Mouse (Mus musculus) MEL (cell line): ENCODE results near the gene Sipa1l3. TPM values are rescaled to one million over a fixed set of nuclear protein-coding genes. Genes with fewer than 3 reads are reported as not detected.
A peak's percentile ranks its signal among the peaks of the same experiment; 100 is the strongest.

Source experiments
- DNase-seq: peaks from one replicate; pipeline ENCODE4 v3.0.0; 2011; ENCODE audit warnings: low read depth, low spot score
- H3K27ac ChIP-seq: 2 replicates; pipeline ENCODE4 v1.5.1; 2012; ENCODE audit warnings: low read depth, mild to moderate bottlenecking, control low read depth, low read length, moderate library complexity; ENCODE audit not compliant: control insufficient read depth
- H3K27me3 ChIP-seq, 2 experiments: fragments of 150-350 bp in 1 of 2; sonication (generic) in 1 of 2; 2 replicates each; pipeline ENCODE4 v1.6.1; 2012; ENCODE audit warnings: low read length in 2 of 2, mild to moderate bottlenecking in 2 of 2, improper control_type of control experiment in 1 of 2, moderate library complexity in 1 of 2; ENCODE audit not compliant: insufficient read depth in 2 of 2, control insufficient read depth in 1 of 2
- H3K36me3 ChIP-seq, 2 experiments: 2 replicates each; pipeline ENCODE4 v1.6.1; 2012 to 2014; ENCODE audit warnings: low read length in 2 of 2, improper control_type of control experiment in 1 of 2, inconsistent platforms in 1 of 2, mild to moderate bottlenecking in 1 of 2; ENCODE audit not compliant: insufficient read depth in 2 of 2, control insufficient read depth in 1 of 2
- H3K4me1 ChIP-seq, 2 experiments: fragments of 150-350 bp in 1 of 2; sonication (generic) in 1 of 2; 2 replicates each; pipeline ENCODE4 v1.6.1; 2012; ENCODE audit warnings: low read length in 2 of 2, improper control_type of control experiment in 1 of 2, mild to moderate bottlenecking in 1 of 2; ENCODE audit not compliant: insufficient read depth in 2 of 2, control insufficient read depth in 1 of 2
- H3K4me3 ChIP-seq, 2 experiments: fragments of 150-350 bp in 1 of 2; sonication (generic) in 1 of 2; 2 replicates each; pipeline ENCODE4 v1.5.1; 2012; ENCODE audit warnings: low read depth in 2 of 2, low read length in 2 of 2, mild to moderate bottlenecking in 2 of 2, moderate library complexity in 2 of 2, control low read depth in 1 of 2, improper control_type of control experiment in 1 of 2; ENCODE audit not compliant: control insufficient read depth in 1 of 2, insufficient read depth in 1 of 2
- H3K79me2 ChIP-seq: 2 replicates; pipeline ENCODE4 v1.6.1; 2012; ENCODE audit warnings: mild to moderate bottlenecking, low read length, moderate library complexity; ENCODE audit not compliant: control insufficient read depth, poor library complexity, insufficient read depth
- H3K9ac ChIP-seq: 2 replicates; pipeline ENCODE4 v1.6.1; 2012; ENCODE audit warnings: low read depth, mild to moderate bottlenecking, control low read depth, low read length, moderate library complexity; ENCODE audit not compliant: control insufficient read depth, poor library complexity, severe bottlenecking
- H3K9me3 ChIP-seq: fragments of 150-350 bp; sonication (generic); replicated peaks from 2 replicates; pipeline ENCODE4 v1.6.1; 2012; ENCODE audit warnings: mild to moderate bottlenecking, low read length, improper control_type of control experiment, moderate library complexity; ENCODE audit not compliant: insufficient read depth
- ELF1 ChIP-seq: IDR thresholded peaks from 2 replicates; pipeline ENCODE4 v1.6.1; 2014; ENCODE audit warnings: low read depth, mild to moderate bottlenecking, inconsistent platforms, low read length, improper control_type of control experiment, moderate library complexity
- GABPA ChIP-seq: IDR thresholded peaks from 2 replicates; pipeline ENCODE4 v1.6.1; 2012; ENCODE audit warnings: low read depth, mild to moderate bottlenecking, inconsistent platforms, low read length, improper control_type of control experiment, moderate library complexity
- GATA1 ChIP-seq: IDR thresholded peaks from 2 replicates; pipeline ENCODE4 v1.6.1; 2011; ENCODE audit warnings: low read depth, low read length, improper control_type of control experiment
- HCFC1 ChIP-seq: IDR thresholded peaks from 2 replicates; pipeline ENCODE4 v1.6.1; 2012; ENCODE audit warnings: low read depth, mild to moderate bottlenecking, inconsistent platforms, low read length, improper control_type of control experiment, moderate library complexity
- KAT2A ChIP-seq: conservative IDR thresholded peaks from 2 replicates; pipeline ENCODE4 v1.6.1; 2012; ENCODE audit warnings: low read depth, low read length, improper control_type of control experiment, inconsistent platforms
- MAX ChIP-seq: IDR thresholded peaks from 2 replicates; pipeline ENCODE4 v1.6.1; 2011; ENCODE audit warnings: low read length, improper control_type of control experiment
- MXI1 ChIP-seq: IDR thresholded peaks from 2 replicates; pipeline ENCODE4 v1.6.1; 2011; ENCODE audit warnings: mild to moderate bottlenecking, low read depth, low read length, improper control_type of control experiment
- NRF1 ChIP-seq: IDR thresholded peaks from 2 replicates; pipeline ENCODE4 v1.6.1; 2014; ENCODE audit warnings: low read depth, mild to moderate bottlenecking, inconsistent platforms, low read length, improper control_type of control experiment, moderate library complexity; ENCODE audit not compliant: poor library complexity, insufficient read depth, severe bottlenecking
- POLR2A ChIP-seq, 2 experiments: IDR thresholded peaks; 2 replicates each; pipeline ENCODE4 v1.6.1; 2011 to 2012; ENCODE audit warnings: low read length in 2 of 2, mild to moderate bottlenecking in 2 of 2, control low read depth in 1 of 2, improper control_type of control experiment in 1 of 2, low read depth in 1 of 2, moderate library complexity in 1 of 2; ENCODE audit not compliant: control insufficient read depth in 1 of 2, insufficient read depth in 1 of 2, poor library complexity in 1 of 2
- RAD21 ChIP-seq: IDR thresholded peaks from 2 replicates; pipeline ENCODE4 v1.6.1; 2011; ENCODE audit warnings: mild to moderate bottlenecking, low read depth, low read length, improper control_type of control experiment
- TAL1 ChIP-seq: IDR thresholded peaks from 2 replicates; pipeline ENCODE4 v1.6.1; 2012; ENCODE audit warnings: mild to moderate bottlenecking, inconsistent platforms, low read length, moderate library complexity, mixed read lengths
- TBP ChIP-seq: IDR thresholded peaks from 2 replicates; pipeline ENCODE4 v1.8.0; 2011; ENCODE audit warnings: low read depth, low read length, improper control_type of control experiment
- TCF12 ChIP-seq: IDR thresholded peaks from 2 replicates; pipeline ENCODE4 v1.6.1; 2014; ENCODE audit warnings: low read depth, mild to moderate bottlenecking, inconsistent platforms, low read length, improper control_type of control experiment, moderate library complexity
- ZNF384 ChIP-seq: IDR thresholded peaks from 2 replicates; pipeline ENCODE4 v1.6.1; 2012; ENCODE audit warnings: low read depth, mild to moderate bottlenecking, inconsistent platforms, low read length, improper control_type of control experiment
- polyA plus RNA-seq, 2 experiments: library from polyadenylated mRNA; stranded (reverse) in 1 of 2; unstranded in 1 of 2; fragments of >175 nt in 1 of 2; fragments of >200 nt in 1 of 2; gene quantifications; 2 replicates each; pipeline versions ENCODE4 v1.2.1 to v1.2.4; 2012; ENCODE audit warnings: low replicate concordance in 2 of 2, low read depth in 1 of 2; ENCODE audit not compliant: insufficient read length in 2 of 2, insufficient read depth in 1 of 2, missing spikeins in 1 of 2
- total RNA-seq: library from RNA; depleted of rRNA; stranded (reverse); fragments of 300-350 nt; gene quantifications from 2 replicates; pipeline ENCODE4 v1.2.3, GENCODE M21; 2012

Gene Sipa1l3
- total and polyA plus RNA-seq, 3 experiments: 14.9 to 49.4 TPM; not detected in 1

DNA sequence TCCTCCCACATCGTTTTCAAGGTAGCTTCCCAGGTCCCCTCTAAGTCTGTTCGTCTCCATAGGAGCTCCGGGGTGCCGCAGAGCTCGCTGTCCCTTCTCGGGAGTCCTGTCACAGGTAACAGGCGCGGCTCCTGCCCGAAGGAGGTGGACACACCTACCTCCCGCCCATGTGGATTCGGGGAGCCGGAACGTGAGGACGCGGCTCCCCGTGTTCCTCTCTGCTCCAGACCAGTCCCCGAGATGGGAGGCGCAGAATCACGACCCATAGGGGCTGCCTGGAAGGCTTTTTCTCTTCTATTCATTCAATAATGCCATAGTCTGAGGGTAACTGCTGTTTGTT lies 740 bp upstream of the Sipa1l3 start:
- peak; percentile 65 for DNase-seq
- peaks cover 0 to 7% of the 10 kb centered on the region in 2 experiments; a peak in 2 of 4 replicates for H3K36me3 ChIP-seq

DNA sequence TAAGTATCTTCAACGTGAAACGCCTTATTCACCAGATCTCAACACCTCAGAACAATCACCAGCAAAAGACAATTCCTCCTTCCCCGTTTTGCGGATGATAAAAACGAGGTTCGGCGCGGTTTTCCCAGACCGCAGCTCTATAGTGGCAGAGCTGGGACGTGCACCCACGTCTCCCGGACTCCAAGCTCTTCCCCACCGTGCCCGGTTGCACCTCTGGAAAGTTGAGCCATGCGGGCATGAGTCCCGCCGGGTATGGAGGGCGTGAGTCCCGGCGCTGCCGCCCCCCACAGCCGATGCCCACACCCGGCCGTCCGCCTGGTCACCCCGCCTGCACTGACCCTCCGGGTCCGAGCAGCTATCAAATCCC lies 404 bp downstream of the Sipa1l3 start:
- Histone ChIP-seq H3K9ac (peak overlapping the region; percentile 86), H3K27me3 (no peaks in the 10 kb centered on the region), H3K4me1 (peaks cover 4 to 11% of the 10 kb centered on the region in 2 experiments; a peak in 2 of 4 replicates), H3K79me2 (peaks cover 18% of the 10 kb centered on the region), H3K36me3 (peaks cover 0 to 7% of the 10 kb centered on the region in 2 experiments; a peak in 2 of 4 replicates), H3K27ac (peak overlapping the region; percentile 17; the same call in 1 of the 2 replicates), H3K9me3 (no peaks in the 10 kb centered on the region), H3K4me3 (peak overlapping the region; percentile 66 to 94)
- peak; percentile 58 for DNase-seq
- TF ChIP-seq TCF12: no peak
- no peak for TF ChIP-seq GATA1
- no peak for TF ChIP-seq POLR2A (IDR thresholded peaks at IDR 0.05; ENCODE audit: control insufficient read depth in 1 of 2, insufficient read depth in 1 of 2, low read depth in 1 of 2, low read length in 2 of 2, poor library complexity in 1 of 2)
- no peak for TF ChIP-seq TAL1
- TF ChIP-seq TBP: no peak
- no peak for TF ChIP-seq KAT2A
- TF ChIP-seq MXI1: no peak

More for the DNA sequence above, 740 bp upstream of the Sipa1l3 start:
- Histone ChIP-seq H3K27ac (no peak overlapping the region), H3K4me3 (peak overlapping the region; percentile 76 to 89), H3K9ac (peak overlapping the region; percentile 86), H3K79me2 (peaks cover 17% of the 10 kb centered on the region), H3K9me3 (no peaks in the 10 kb centered on the region), H3K27me3 (no peaks in the 10 kb centered on the region), H3K4me1 (peaks cover 4 to 11% of the 10 kb centered on the region in 2 experiments; a peak in 2 of 4 replicates)
- no peak for TF ChIP-seq NRF1
- TF ChIP-seq RAD21: no peak
- TF ChIP-seq ZNF384: no peak
- 0 out of 2 replicates have a peak, but pooled peaks have one; percentile 4 for TF ChIP-seq MAX
- no peak for TF ChIP-seq GATA1

DNA sequence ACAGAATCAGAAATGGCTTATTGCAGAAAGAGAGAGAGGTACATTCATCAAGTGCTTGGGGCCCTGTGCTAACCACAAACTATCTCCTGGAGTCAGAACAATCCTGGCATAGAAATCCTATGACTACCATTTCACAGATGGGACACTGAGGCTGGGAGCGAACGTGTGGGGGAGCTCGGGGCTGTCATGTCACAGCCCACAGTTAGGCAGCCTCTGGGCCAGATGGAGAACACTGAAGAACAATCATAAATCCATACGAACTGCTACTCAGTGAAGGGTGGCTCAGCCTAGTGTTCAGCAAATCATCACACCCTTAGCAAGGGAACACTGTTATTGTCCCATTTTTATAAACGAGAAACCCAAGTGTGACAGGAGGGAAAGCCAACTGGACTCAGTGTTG lies 1.3 kb downstream of the Sipa1l3 start:
- Histone ChIP-seq H3K4me3 (0 out of 4 replicates have a peak overlapping the region, but pooled peaks of 1 of the 2 experiments have one; percentile 94), H3K27ac (no peak overlapping the region), H3K4me1 (peaks cover 4 to 11% of the 10 kb centered on the region in 2 experiments; a peak in 2 of 4 replicates), H3K9ac (peak overlapping the region; percentile 86), H3K79me2 (peaks cover 18% of the 10 kb centered on the region), H3K9me3 (no peaks in the 10 kb centered on the region), H3K36me3 (peaks cover 0 to 7% of the 10 kb centered on the region in 2 experiments; a peak in 2 of 4 replicates), H3K27me3 (no peaks in the 10 kb centered on the region)
- no peak for DNase-seq
- TF ChIP-seq GABPA (no peak), MAX (no peak), HCFC1 (no peak), RAD21 (no peak), KAT2A (no peak), ELF1 (no peak)
